Mouse (Mus musculus) embryo, embryonic 11.5 days (tissue): Measurements from ENCODE around the gene Stk25.

ENCODE experiments used
- DNase-seq: peaks from one replicate; pipeline ENCODE4 v3.0.0-alpha.2; 2012; ENCODE audit warnings: low read depth, low spot score

Stk25 gene

DNA sequence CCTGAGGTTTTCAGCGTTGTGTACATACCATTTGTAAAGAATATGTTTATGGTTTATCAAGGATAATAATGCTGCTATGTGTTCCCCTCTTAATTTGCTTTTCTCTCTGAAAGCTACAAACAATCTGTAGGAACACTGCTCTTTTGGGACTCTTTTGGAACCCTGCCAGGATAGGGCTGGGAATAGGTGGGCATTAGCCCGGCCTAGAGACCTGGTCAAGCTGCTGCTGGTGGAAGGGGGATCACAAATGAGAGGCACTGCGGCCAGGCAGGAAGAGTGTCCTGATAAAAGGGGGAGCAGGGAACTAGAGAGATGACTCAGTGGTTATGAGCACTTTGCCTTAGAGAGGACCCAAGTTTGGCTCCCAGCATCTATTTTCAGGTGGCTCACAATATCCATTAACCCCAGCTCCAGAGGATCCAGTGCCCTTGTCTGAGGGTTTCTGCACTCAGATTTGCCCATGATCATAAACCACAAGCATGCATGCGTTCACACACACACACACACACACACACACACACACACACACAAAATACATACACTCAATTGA lies 49.7 kb downstream of the Stk25 start:
- no peak for DNase-seq

DNA sequence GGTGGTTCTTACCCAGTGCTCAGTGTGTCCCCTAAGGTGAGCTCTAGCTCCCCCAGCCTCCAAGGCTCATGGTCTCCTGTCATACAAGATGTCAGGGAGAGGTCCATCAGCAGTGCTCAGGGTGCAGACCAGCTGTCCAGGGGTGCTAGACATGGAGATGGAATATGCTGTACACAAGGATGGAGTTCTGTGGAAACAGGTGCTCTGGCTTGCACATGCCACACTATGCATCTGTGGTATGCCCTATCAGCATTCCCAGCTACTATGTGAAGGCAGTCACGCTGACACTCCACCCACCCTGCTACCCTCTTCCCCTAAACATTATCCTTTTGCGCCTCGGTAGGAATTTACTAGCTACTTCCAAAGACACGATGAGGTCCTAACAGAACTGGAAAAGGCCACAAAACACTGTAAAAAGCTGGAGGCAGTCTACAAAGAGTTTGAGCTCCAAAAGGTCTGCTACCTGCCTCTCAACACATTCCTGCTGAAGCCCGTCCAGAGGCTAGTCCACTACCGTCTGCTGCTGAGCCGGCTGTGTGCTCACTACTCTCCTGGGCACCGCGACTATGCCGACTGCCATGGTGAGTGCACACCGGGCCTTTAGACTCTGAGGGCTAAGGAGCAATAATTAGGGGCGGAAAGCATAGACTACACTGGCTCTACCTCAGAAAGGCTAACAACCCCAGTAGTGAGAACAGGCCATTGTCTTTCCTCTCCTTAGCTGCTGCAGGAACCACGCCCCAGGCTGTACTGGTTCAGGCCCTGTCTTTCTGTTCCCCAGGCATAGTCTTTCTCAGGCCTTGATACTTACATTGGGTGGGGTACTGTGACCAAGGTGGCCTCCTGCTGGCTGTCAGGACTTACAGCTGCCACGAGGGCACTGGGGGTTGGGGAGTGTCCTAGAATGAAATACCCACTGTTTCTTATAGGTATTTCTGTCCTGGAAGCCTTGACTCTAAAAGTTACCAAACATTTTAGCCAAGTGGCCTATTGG lies 51.1 kb downstream of the Stk25 start:
- no peak for DNase-seq

DNA sequence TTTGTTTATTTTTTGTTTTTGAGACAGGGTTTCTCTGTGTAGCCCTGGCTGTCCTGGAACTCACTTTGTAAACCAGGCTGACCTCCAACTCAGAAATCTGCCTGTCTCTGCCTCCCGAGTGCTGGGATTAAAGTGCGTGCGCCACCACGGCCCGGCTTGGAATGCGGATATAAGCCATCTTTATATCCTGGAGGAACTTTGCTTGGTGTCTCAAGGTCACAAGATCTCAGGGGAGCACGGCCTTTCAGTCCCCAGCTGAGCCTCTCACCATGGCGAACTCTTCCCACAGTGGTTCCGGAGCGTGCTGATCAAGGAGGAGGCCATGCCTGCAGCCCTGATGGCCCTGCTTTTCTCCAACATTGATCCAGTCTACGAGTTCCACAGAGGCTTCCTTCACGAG lies 54.5 kb downstream of the Stk25 start:
- DNase-seq, result no peak

DNA sequence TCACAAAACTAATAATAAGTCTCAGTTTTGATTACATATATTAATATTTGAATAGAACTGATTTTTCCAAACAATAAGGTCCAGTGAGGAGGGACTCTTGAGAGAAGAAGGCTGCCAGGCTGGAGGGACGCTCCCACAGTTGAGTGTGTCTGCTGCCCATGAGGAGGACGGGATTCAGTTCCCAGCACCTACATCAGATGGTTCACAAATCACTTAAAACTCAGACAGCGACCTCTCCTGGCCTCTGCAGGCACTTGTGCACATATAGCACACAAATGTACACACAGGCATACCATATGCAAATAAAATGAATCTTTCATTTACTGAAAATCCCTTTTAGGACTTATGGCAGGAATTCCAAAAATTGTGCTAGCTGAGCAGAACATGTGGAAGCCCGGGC lies 55.5 kb downstream of the Stk25 start:
- no peak for DNase-seq

DNA sequence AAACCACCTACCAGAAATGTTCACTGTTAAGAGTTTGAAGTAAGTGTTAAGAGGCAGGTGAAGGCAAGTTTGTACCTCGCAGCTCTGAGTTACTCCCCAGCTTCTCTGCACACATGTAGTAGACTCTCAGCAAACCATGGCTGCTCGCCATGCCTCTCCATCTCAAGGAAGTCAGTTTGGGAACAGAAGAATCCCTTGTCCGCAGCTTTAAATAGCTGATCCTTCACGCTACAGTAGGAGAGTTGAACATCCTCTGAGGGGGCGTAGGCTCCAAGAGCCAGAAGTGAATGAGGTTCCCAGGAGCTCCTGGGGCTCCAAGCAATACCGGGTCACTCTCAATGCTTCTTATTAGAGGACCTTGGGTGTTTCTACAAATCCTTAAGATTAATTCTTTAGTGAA lies 62.5 kb downstream of the Stk25 start:
- no peak for DNase-seq

DNA sequence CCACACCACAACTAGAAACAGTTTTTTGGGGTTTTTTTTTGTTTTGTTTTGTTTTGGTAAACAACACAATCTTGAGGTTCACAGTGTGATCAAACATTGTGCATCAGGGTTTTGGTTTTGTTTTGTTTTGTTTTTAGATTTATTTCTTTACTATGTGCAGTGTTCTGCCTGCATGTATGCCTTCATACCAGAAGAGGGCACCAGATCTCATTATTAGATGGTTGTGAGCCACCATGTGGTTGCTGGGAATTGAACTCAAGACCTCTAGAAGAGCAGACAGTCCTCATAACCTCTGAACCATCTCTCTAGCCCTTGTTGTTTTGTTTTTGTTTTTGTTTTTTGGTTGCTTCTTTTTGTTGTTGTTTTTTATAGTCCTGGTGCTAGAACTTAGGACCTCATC lies 64.5 kb downstream of the Stk25 start:
- no peak for DNase-seq

DNA sequence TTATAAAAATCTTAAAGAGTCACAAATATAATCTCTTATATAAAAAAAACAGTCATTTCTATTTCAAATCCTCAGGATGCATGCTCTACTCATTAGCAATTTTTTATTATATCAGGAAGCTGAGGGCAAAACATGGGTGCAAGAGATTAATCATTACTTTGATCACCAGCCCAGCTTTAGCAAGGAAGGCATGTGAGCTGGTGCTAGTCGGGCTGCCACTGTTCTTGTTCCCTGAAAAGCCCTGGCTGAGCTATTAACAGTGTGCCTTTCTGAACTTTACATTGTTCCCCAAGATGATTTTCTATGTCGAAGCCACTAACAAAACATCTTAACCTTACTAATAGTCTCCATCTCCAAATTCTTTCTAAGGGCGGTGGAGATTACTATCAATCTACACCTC lies 70.1 kb downstream of the Stk25 start:
- no peak for DNase-seq

DNA sequence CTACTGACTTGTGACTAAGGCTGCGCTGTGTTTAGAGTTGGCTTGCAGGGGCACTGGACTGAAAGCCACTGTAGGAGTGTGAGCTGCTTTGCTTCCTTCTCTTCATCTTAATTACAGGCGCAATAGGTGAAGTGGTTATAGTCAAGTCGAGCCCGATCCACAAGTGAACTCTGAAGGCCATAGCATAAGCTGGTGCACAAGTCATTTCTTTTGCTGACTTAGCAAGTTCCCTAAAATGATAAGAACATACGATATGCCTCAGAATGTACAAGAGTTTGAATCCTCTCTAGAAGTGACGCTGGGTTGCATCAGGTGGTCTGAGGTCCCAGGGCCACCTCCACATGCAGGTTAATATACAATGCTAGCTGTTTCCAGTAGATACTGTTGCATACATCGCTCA lies 76.9 kb downstream of the Stk25 start:
- no peak for DNase-seq

DNA sequence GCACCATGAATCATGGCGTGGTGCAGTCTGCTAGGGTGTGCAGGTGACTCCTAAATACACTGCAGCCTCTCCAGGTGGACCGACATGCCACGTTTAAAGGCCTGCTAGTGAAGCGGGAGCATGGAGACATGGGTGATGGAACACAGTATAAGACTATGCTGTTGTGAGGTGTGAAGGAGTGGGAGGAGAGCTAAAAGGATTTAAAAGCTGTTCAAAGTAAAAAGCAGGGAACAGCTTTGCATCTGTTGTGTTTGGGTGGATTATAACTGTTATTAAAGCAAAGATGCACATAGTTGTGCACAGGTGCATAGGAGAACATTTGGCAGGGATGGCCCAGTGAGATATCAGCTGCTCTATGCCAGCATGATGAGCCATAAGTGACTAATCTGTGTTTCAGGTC lies 80.6 kb downstream of the Stk25 start:
- no peak for DNase-seq

DNA sequence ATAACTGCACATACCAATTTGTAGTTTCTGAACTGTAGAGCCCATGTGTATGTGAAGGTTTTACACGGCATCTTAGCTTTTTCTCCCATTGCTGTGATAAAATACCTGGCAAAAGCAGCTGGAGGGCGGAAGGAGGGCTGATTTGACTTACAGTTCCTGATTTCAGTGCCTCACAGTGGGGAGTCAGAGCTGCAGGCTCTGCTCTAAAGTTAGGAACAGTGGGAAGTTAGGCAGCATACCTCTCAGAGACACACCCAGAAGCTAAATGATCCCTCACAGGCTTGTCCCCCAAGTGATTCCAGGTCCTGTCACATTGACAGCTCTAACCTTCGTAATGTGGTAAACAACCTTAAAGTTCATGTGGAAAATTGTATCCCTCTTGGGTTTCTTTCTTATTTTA lies 81.4 kb downstream of the Stk25 start:
- DNase-seq, result no peak
